Mouse (Mus musculus) heart, postnatal 25 days (tissue): ENCODE measurements at regions not wholly inside any gene's neighbourhood (a gene's known extent, or its start where the extent isn't known, plus 50 kb on each side); places are given as distances from the start of the nearest gene placed in this dataset.
A peak's percentile ranks its signal among the peaks of the same experiment; 100 is the strongest.

Experiments
- DNase-seq: peaks from one replicate; pipeline ENCODE4 v3.0.0; 2022; ENCODE audit warnings: low spot score
- intact Hi-C: fragments of 180-260 bp; cut with DNase I; formaldehyde crosslinking; loops from one replicate; pipeline ENCODE4 v1.15.1; 2025

DNA sequence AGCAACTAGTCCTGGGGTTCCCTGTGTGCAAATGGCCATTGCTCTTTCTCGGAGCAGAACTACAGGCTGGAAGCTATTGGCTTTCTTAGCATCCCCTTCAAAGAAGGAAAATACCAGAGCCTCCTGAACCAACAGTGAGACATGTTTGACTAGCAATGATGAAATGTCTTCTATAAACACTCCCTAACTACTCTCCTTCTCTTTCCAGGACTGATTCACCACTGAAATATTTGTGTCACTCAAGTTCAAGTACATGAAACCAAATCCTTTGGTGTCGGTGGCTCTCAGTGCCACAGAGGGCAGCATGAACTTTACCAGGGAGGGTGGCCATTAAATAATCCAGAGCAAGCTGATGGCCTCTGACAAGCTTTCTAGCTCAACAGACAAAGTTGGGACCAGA, 270.0 kb downstream of the Osr1 start:
- no peak for DNase-seq
- intact Hi-C loops, result no loop called here

DNA sequence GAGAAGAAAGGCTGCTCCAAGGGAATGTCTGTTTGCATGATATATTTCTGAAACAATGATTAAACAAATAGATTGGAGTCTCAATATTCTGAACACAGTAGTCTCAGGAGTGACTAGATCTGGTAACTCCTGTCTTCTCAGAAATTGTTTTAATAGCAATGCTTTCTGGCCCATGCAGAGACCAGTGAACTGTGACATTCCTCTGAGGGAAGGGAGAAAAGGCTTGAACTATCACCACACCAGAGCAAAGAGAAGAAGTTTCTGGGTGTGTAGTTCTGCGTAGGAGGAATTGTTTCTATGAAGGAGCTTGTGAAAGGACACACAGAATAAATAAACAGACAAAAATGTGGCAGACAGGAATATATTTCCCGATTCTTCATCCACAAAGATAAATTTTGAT, 277.1 kb downstream of the Osr1 start:
- intact Hi-C loops, result no loop called here
- DNase-seq, result no peak

DNA sequence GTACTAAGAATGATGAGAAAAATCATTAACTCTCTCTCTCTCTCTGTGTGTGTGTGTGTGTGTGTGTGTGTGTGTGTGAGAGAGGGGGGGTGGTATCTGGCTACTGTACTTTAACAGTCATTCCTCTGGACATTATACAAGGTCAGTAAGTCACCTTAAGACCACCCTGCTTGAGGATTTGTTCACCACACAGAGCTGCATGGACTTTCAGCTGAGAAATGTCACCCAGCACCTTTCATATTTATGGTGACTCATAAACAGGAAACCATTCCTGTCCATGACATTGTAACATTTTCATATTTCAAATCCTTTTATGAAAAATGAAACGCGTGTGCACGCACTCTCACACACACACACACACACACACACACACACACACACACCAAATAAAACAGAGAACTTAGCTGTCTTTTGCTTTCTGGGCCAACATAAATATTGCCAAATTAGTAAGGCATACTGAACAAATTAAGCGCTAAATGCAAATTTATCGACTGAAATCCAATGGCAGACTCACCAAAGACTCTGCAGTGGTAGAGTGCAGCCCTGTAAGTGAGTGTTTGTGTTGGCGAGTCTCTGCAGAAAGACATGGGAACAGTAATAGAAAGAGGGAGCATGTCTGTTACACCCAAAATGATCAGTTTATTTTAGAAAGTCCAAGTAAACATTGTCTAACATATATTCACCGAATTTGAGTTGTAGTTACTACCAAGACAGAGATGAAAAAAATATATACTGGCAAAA, 277.7 kb downstream of the Osr1 start:
- DNase-seq, result no peak
- intact Hi-C loops, result no loop called here

DNA sequence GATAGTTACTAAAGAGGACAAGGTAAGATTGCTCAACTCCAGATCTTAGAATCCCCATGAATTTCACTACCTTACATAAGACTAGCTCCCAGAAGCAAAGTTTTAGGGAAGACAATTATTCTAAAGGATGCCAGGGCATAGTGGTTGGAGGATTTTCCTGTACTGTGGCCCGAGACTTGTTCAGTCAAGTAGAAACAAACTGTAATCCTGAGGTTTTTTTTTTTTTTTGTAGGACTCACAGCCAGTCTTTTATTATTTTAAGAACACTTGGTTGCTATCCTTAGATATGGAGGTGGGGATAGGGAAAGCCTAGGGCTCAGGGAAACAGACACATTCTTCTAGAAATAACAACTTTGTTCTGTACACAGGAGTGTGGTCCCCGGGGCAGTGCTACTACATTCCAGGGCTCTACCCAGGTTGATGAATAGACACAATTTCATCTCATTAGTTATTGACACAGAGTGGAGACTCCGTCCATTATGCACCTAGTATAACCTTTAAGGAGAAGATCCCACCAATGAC, 285.6 kb downstream of the Osr1 start:
- DNase-seq, result no peak
- intact Hi-C loops, result no loop called here

DNA sequence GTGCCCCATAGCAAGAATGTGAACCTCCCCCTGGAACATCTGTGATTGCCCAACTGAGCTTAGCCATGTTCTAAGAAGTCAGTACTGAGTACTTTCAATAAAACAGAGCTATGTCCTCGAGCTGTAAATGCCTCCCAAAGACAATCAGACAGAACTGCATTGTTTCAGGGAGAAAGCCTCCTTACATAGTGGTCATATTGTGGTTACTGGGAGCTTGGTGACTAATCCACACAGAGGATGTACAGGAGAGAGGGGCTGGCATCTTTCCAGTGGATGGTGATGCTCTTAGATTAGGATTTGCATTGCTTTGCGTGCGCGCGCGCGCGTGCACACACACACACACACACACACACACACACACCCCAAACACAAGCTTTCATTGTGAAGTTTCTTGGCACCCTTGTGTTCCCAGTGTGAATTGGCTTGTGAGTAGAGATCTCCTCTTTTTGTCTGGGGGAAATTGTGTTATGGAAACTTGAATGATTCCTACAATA, 286.3 kb downstream of the Osr1 start:
- intact Hi-C loops, result no loop called here
- no peak for DNase-seq

DNA sequence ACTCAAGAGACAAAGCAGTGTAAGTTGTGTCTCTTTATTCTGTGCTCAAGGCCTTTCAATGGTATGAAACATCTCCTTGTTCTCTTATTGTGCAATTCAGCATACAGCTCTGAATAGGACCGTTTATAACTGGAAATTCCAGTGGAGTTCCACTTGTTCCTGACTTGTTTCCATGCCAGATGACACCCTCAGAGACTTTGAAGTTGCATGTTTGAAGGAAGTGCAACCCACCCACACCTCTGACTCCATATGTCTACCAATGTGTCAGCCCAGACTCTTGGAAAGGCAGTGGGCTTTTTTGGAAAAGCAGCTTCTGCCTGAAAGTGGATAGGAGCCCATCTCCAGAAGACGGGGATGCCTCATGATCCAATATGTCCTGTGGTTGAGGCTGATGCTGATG, 288.1 kb downstream of the Osr1 start:
- no peak for DNase-seq
- intact Hi-C loops, result no loop called here

DNA sequence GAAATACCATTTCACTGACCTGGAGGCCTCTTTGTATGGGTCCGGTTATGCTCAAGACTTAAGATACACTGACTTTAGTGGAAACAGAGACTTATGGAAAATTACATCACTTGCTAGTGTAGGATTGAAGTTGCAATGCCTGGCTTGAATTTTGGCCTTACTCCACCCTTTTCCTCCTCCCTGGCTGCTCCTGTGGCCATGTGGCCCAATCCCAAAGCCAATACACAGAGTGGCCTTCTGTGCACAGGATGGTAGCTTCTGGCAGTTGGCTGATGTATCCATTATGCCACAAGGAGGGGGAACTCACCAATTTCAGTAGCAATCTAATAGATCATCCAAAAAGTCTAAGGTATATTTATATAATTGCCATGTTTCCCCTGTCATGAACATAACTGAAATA, 292.4 kb downstream of the Osr1 start:
- no peak for DNase-seq
- intact Hi-C loops, result no loop called here

DNA sequence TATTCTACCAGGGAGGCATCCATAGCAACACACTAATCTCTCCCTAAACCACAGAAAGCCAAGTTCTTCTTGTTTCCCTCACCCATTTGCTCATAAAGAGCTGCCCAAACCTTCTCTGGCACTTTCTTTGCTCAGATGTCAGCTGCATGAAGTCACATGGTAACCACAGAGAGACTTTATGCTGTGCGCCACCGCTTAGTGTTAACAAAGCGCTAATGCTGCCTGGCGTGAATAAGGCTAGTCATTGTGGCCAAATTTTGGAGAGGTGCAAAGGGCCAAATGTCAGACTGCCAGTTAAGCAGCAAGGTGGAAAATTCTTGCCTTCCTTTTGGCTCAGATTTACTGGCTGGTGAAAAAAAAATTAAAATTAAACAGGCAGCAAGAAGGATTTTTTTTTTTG, 302.3 kb downstream of the Osr1 start:
- no peak for DNase-seq
- intact Hi-C loops, result no loop called here

DNA sequence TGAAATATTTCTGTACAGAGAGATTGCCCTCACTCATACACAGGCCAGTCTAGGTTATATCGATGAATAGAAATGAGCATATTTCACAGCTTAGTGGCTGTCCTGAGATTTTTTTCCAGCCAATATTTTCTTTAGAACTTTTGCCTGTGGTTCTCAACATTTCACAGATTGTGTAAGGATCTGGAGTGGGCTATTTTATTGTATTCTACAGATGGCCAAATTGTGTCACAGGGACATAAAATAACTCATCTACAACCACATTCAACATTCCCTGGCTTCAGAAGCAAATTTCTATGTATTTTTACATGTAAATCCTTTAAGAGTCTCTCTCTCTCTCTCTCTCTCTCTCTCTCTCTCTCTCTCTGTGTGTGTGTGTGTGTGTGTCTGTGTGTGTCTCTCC, 303.3 kb downstream of the Osr1 start:
- intact Hi-C loops, result no loop called here
- no peak for DNase-seq

DNA sequence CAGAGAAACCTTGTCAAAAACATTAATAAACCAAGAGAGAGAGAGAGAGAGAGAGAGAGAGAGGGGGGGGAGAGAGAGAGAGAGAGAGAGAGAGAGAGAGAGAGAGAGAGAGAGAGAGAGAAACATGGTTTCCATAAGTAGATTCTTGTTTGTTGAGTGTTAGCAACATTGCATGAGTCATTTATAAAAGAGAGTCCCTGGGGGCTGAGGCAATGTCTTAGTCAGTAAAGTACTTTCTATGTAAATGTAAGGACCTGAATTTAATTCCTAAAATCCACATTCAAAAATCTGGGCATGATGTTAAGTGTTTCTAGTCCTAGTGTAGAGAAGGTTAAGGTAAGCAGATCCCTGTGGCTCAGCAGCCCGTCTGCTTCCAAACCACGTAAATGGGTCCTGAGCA, 304.9 kb downstream of the Osr1 start:
- DNase-seq, result no peak
- intact Hi-C loops, result no loop called here

DNA sequence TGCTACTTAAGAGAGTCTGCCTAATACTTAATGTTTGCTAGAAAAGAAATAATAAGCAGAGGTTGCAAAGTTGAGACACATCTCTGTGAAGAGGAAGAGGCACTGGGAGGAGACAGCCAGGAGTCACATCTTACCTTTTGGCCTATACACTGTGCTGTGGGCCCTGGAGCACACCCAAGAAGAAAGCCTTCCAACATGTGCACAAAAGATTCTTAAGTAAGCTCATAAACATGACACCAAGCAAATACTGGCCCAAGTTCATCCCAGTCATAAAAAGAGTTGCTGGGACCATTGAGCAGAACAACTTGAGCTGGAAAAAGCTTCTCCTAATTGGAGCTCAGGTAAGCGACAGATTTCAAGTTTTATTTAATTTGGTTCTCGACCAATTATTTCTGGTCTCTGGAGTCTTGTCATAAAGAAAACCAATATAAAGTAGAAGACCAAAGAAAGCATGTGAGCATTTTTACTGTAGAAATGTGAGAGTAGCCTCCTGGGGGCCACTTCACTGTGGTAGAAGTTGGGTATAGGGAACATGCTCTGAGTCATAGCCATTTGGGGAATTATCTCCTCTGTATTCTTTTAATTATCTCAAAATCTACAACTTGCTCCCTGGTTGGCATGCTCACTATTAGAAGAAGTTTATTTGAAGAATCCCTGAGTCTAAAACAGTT, 312.2 kb downstream of the Osr1 start:
- DNase-seq, result no peak
- intact Hi-C loops, result no loop called here

DNA sequence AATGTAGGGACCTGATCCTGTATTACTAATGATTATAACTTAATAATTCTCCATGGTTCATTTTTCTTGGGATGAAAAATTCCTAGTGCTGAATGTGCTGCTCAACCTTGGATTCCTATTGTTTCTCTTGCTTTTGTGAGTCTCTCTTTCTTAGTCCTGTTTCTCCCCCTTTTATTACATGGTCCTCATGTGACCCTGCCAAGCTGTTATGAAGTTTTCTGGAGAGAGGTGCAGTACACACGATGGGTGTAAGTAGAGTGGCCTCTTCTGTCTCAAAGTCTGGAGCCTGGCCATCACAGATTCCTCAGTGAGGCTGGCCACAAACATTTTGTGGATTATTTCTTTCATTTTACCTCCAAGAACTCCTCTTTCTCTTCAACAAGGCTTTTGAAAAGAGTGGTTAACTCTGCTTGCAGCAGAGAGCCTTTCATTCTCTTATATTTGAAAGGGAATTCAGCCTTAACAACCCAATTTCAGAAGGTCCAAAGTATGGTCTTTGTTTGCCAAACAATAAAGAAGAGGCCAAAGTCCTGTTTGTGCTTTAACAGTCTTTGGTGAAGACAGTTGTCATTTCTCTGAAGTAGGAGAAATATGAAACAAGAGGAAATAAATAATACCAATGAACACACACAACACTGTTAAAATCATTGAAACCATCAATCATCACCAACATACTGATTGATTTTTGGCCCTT, 313.3 kb downstream of the Osr1 start:
- no peak for DNase-seq
- intact Hi-C loops, result no loop called here

DNA sequence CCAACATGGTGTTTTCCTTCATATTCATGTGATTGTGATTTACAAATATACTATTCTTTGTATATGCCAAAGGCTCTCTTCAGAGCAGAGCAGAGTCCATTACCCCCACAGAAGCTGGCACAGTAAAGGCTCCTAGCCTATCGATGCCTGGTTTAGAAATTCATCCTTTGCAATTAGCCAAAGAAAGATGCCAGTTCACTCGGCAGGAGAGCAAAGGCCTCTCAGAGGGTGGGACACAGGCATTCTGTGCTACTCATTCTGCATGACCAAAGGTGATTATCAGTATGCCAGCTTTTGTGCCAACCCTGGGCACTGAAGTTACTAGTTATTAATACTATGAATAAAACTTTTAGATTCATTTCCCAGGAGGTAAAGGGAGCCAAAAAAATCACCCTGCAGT, 324.6 kb downstream of the Osr1 start:
- no peak for DNase-seq
- intact Hi-C loops, result no loop called here

DNA sequence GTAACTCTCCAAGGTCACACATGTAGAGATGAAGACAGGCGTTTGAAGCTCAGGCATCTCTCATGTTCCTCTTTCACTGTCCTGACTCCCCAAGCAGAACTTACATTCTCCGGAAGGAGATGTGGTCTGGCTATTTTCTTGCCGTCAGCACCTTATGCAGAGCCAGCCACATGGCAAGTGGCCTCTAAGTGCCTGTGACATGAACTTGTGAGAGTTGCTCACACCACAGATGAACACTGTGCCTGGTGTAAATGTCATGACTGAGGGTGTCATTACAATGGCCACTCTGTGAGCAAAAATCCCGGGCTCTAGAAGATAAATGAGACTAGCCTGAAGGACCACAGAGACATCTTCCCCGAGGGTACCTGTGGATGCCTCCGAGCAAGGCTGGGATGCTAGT, 328.1 kb downstream of the Osr1 start:
- DNase-seq, result no peak
- intact Hi-C loops, result no loop called here

DNA sequence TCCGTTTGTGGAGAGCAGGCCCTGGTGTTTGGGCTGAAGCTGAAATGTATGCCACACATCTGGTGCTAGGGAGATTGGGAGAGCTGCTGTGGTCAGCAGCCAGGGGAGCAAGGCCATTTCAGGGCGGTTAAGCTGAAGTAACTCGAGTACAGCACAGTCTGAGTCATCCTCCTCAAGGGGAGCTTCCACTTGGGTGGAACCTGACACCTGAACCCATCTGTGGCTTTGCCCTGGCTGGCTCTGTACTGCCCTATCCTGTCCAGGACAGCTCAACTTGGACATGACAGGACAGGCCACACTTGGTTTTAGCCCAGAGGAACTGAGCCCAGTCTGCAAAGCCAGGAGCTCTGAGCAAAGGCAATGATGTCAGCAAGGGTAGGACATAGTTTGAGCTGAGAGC, 328.5 kb downstream of the Osr1 start:
- peak; percentile 48 for DNase-seq
- intact Hi-C loops, result no loop called here

DNA sequence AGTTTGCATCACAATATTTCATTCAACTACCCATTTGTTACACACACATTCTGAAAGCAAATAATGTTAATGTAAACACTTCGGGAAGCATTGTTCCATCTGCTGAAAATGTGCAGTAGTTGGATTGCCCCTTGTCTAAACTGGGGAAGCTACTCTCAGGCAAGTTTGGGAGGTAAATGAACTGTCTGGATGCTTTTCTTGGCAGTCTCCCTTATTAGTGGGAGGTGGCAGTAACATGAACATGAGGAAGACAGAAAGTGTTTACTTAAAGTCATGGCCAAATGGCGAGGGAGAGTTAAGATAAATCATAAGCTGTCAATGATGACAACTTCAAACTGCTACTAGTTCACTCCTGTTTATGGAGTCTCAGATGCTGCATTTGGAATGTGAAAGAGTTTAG, 332.0 kb downstream of the Osr1 start:
- intact Hi-C loops, result no loop called here
- no peak for DNase-seq

DNA sequence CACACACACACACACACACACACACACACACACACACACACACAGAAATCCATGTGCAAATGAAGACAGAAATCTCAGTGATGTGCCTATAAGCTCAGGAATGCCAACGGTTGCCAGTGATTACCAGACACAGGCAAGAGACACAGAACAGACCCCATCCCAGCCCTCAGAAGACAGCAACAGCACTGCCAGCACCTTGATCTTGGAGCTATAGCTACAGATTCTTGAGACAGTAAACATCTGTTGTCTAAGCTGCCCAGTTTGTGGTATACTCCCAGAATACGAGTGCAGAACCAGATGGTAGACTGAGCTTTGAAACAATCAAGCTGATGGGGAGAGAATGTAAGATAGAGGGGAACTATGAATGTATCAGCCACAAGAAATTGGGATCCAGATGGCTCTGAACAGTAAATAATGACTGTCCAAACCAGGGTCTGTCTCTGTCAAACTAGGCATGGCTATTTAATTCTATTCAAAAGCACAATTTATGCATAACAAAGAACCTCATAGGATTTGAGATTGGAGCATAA, 333.9 kb downstream of the Osr1 start:
- no peak for DNase-seq
- intact Hi-C loops, result no loop called here

DNA sequence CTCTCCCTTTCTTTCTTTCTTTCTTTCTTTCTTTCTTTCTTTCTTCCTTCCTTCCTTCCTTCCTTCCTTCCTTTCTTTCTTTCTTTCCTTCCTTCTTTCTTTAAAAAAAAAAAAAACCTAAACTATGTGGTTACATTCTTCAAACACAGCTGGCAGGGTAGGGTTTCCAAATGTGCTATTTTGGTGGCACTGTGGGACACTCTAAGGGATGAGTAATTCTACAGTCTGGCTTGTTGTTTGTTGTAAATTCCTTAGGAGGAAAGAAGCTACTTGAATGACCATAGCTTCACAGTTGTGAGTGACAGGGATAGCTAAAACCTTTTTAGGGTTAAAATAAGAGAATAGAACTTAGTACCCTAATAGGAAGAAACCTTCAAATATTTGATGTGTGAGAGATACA, 342.4 kb downstream of the Osr1 start:
- DNase-seq, result no peak
- intact Hi-C loops, result no loop called here

DNA sequence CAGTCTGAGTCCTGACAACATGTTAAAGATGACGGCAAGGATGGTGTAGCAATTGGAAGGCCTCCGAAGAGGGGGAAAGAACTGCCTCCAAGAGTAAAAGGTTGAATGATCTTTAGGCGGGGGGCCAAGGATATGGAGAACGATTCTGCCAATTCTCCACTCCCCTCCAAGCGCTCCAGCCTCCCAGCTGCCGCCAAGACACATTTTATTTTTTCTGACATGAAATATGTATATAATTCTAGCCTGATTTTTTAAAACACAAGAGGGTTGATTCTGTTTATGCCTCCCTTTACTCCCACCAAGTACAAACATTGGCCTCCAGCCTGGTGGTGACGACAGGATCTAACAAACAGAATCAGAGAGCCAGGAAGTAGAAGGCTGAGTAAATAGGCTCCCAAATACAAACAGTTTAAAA, 345.8 kb downstream of the Osr1 start:
- DNase-seq, result no peak
- intact Hi-C loops, result no loop called here

DNA sequence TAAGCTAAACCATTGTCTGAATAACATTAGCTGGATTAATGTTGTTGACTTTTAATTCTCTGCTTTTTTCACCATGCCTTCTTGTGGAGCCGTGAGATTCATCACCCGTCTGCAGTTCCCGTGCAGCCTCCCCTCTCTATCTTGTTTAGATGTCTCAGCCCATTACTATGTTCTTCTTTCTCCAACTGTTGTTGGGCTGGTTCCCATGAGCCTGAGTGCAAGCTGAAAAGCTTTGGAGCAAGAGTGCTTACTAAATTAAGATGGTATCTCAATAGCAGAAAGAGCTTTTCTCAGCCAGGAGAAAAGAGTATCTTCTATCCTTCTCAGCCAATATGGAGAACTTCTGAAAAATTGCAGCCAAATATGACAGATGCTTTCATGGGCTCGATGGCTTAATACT, 348.1 kb downstream of the Osr1 start:
- intact Hi-C loops, result no loop called here

DNA sequence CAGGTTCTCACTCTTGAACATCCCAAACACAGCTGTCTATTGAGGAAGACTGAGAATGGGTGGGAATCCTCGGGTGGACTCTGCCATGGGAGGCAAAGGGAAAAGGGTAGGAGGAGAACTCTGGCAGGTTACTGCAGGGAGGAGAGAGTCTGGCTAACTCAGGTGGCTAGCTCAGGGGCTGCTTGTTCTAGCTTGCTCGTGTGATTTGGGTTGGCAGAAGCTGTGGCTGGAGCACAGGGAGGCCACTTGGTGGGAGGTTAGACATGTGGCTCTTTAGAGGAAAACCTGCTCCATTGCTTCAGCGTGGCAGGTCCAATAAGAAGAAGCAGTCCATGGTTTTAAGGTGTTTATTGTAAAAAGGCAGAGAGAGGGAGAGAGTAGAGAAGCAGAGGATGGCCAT, 349.1 kb downstream of the Osr1 start:
- intact Hi-C loops, result no loop called here
- no peak for DNase-seq

More for the DNA sequence above, 348.1 kb downstream of the Osr1 start:
- no peak for DNase-seq
